Mouse (Mus musculus): Measurements from ENCODE around the gene Myo3b. TPM values are rescaled to one million over a fixed set of nuclear protein-coding genes. Genes with fewer than 3 reads are reported as not detected.

Myo3b gene
- polyA plus RNA-seq, 1 experiment from 2014 or later = 0.69 TPM

GRCm38 (mm10) chr2:70407729-70408128, 368.8 kb downstream of the Myo3b start:
- Histone ChIP-seq H3K36me3 (ENCODE audit: insufficient read depth, low read length) (no peaks in the 10 kb centered on the region), H3K4me1 (ENCODE audit: insufficient read depth, low read length) (0 out of 2 replicates have a peak, but pooled peaks cover 3% of the 10 kb centered on the region), H3K4me2 (replicated peaks; ENCODE audit: low read depth, low read length) (no peak overlapping the region), H3K9me3 (ENCODE audit: low read length) (no peaks in the 10 kb centered on the region), H3K27me3 (ENCODE audit: insufficient read depth, low read length) (no peaks in the 10 kb centered on the region), H3K27ac (ENCODE audit: low read length) (no peak overlapping the region), H3K4me3 (ENCODE audit: low read length) (no peak overlapping the region), H3K9ac (replicated peaks; ENCODE audit: low read length) (no peak overlapping the region)
- 72% methylated on average over 5 of the region's 5 CpGs for WGBS
- no peak for ATAC-seq (ENCODE audit: low FRiP score, low TSS enrichment)

GRCm38 (mm10) chr2:70410298-70410885, 371.5 kb downstream of the Myo3b start:
- Histone ChIP-seq H3K9ac (replicated peaks; ENCODE audit: low read length) (no peak overlapping the region), H3K9me3 (ENCODE audit: low read length) (no peaks in the 10 kb centered on the region), H3K27me3 (ENCODE audit: insufficient read depth, low read length) (no peaks in the 10 kb centered on the region), H3K4me1 (ENCODE audit: insufficient read depth, low read length) (0 out of 2 replicates have a peak, but pooled peaks cover 3% of the 10 kb centered on the region), H3K4me2 (replicated peaks; ENCODE audit: low read depth, low read length) (no peak overlapping the region), H3K36me3 (ENCODE audit: insufficient read depth, low read length) (no peaks in the 10 kb centered on the region), H3K4me3 (ENCODE audit: low read length) (no peak overlapping the region), H3K27ac (ENCODE audit: low read length) (no peak overlapping the region)
- no peak for ATAC-seq (ENCODE audit: low FRiP score, low TSS enrichment)
- WGBS = 79% methylated on average over 4 of the region's 4 CpGs

- H3K4me3 ChIP-seq (ENCODE audit: low read length) = no peak overlapping the region
- H3K27ac ChIP-seq (ENCODE audit: low read length) = no peak overlapping the region
- 0 out of 2 replicates have a peak, but pooled peaks cover 3% of the 10 kb centered on the region for H3K4me1 ChIP-seq (ENCODE audit: insufficient read depth, low read length)
- H3K4me2 ChIP-seq (replicated peaks; ENCODE audit: low read depth, low read length) = no peak overlapping the region
- no peaks in the 10 kb centered on the region for H3K36me3 ChIP-seq (ENCODE audit: insufficient read depth, low read length)
- H3K27me3 ChIP-seq (ENCODE audit: insufficient read depth, low read length) = no peaks in the 10 kb centered on the region
- WGBS = 31% methylated on average over 13 of the region's 13 CpGs
- H3K9ac ChIP-seq (replicated peaks; ENCODE audit: low read length) = no peak overlapping the region
- no peaks in the 10 kb centered on the region for H3K9me3 ChIP-seq (ENCODE audit: low read length)
- no peak for ATAC-seq (ENCODE audit: low FRiP score, low TSS enrichment)
Observed at GRCm38 (mm10) chr2:70412315-70412714, 373.4 kb downstream of the Myo3b start.

- Histone ChIP-seq H3K4me3 (ENCODE audit: low read length) (no peak overlapping the region), H3K9me3 (ENCODE audit: low read length) (no peaks in the 10 kb centered on the region), H3K9ac (replicated peaks; ENCODE audit: low read length) (no peak overlapping the region), H3K27ac (ENCODE audit: low read length) (no peak overlapping the region), H3K4me1 (ENCODE audit: insufficient read depth, low read length) (0 out of 2 replicates have a peak, but pooled peaks cover 3% of the 10 kb centered on the region), H3K36me3 (ENCODE audit: insufficient read depth, low read length) (no peaks in the 10 kb centered on the region), H3K27me3 (ENCODE audit: insufficient read depth, low read length) (no peaks in the 10 kb centered on the region), H3K4me2 (replicated peaks; ENCODE audit: low read depth, low read length) (no peak overlapping the region)
- no peak for ATAC-seq (ENCODE audit: low FRiP score, low TSS enrichment)
- WGBS = 81% methylated on average over 1 of the region's 1 CpGs
Observed at GRCm38 (mm10) chr2:70414386-70414785, 375.5 kb downstream of the Myo3b start.

GRCm38 (mm10) chr2:70415521-70415920, 376.6 kb downstream of the Myo3b start:
- H3K4me3 ChIP-seq (ENCODE audit: low read length) = no peak overlapping the region
- no peak overlapping the region for H3K4me2 ChIP-seq (replicated peaks; ENCODE audit: low read depth, low read length)
- 82% methylated on average over 1 of the region's 1 CpGs for WGBS
- H3K36me3 ChIP-seq (ENCODE audit: insufficient read depth, low read length) = no peaks in the 10 kb centered on the region
- H3K27me3 ChIP-seq (ENCODE audit: insufficient read depth, low read length) = no peaks in the 10 kb centered on the region
- H3K4me1 ChIP-seq (ENCODE audit: insufficient read depth, low read length) = 0 out of 2 replicates have a peak, but pooled peaks cover 3% of the 10 kb centered on the region
- no peak overlapping the region for H3K9ac ChIP-seq (replicated peaks; ENCODE audit: low read length)
- no peaks in the 10 kb centered on the region for H3K9me3 ChIP-seq (ENCODE audit: low read length)
- ATAC-seq (ENCODE audit: low FRiP score, low TSS enrichment) = no peak
- H3K27ac ChIP-seq (ENCODE audit: low read length) = no peak overlapping the region

GRCm38 (mm10) chr2:70419336-70419735, 380.4 kb downstream of the Myo3b start:
- H3K27ac ChIP-seq (ENCODE audit: low read length) = no peak overlapping the region
- 64% methylated on average over 6 of the region's 6 CpGs for WGBS
- H3K36me3 ChIP-seq (ENCODE audit: insufficient read depth, low read length) = no peaks in the 10 kb centered on the region
- no peak overlapping the region for H3K9ac ChIP-seq (replicated peaks; ENCODE audit: low read length)
- no peak overlapping the region for H3K4me2 ChIP-seq (replicated peaks; ENCODE audit: low read depth, low read length)
- no peak for ATAC-seq (ENCODE audit: low FRiP score, low TSS enrichment)
- H3K4me1 ChIP-seq (ENCODE audit: insufficient read depth, low read length) = no peaks in the 10 kb centered on the region
- no peaks in the 10 kb centered on the region for H3K27me3 ChIP-seq (ENCODE audit: insufficient read depth, low read length)
- H3K9me3 ChIP-seq (ENCODE audit: low read length) = no peaks in the 10 kb centered on the region
- no peak overlapping the region for H3K4me3 ChIP-seq (ENCODE audit: low read length)

GRCm38 (mm10) chr2:70421144-70421874, 382.4 kb downstream of the Myo3b start:
- no peaks in the 10 kb centered on the region for H3K36me3 ChIP-seq (ENCODE audit: insufficient read depth, low read length)
- 67% methylated on average over 13 of the region's 13 CpGs for WGBS
- no peak overlapping the region for H3K27ac ChIP-seq (ENCODE audit: low read length)
- ATAC-seq (ENCODE audit: low FRiP score, low TSS enrichment) = no peak
- no peaks in the 10 kb centered on the region for H3K9me3 ChIP-seq (ENCODE audit: low read length)
- no peaks in the 10 kb centered on the region for H3K27me3 ChIP-seq (ENCODE audit: insufficient read depth, low read length)
- H3K4me2 ChIP-seq (replicated peaks; ENCODE audit: low read depth, low read length) = no peak overlapping the region
- H3K4me1 ChIP-seq (ENCODE audit: insufficient read depth, low read length) = no peaks in the 10 kb centered on the region
- no peak overlapping the region for H3K4me3 ChIP-seq (ENCODE audit: low read length)
- H3K9ac ChIP-seq (replicated peaks; ENCODE audit: low read length) = no peak overlapping the region

- Histone ChIP-seq H3K4me1 (ENCODE audit: insufficient read depth, low read length) (no peaks in the 10 kb centered on the region), H3K4me2 (replicated peaks; ENCODE audit: low read depth, low read length) (no peak overlapping the region), H3K36me3 (ENCODE audit: insufficient read depth, low read length) (no peaks in the 10 kb centered on the region), H3K27ac (ENCODE audit: low read length) (no peak overlapping the region; the same call in 1 of the 2 replicates), H3K27me3 (ENCODE audit: insufficient read depth, low read length) (no peaks in the 10 kb centered on the region), H3K9me3 (ENCODE audit: low read length) (no peaks in the 10 kb centered on the region), H3K4me3 (ENCODE audit: low read length) (no peak overlapping the region), H3K9ac (replicated peaks; ENCODE audit: low read length) (no peak overlapping the region)
- 50% methylated on average over 11 of the region's 11 CpGs for WGBS
- ATAC-seq (ENCODE audit: low FRiP score, low TSS enrichment) = no peak
Observed at GRCm38 (mm10) chr2:70425611-70426010, 386.7 kb downstream of the Myo3b start.

GRCm38 (mm10) chr2:70443035-70443434, 404.1 kb downstream of the Myo3b start:
- Histone ChIP-seq H3K4me2 (replicated peaks; ENCODE audit: low read depth, low read length) (peak overlapping the region; percentile 10), H3K36me3 (ENCODE audit: insufficient read depth, low read length) (no peaks in the 10 kb centered on the region), H3K4me1 (ENCODE audit: insufficient read depth, low read length) (peaks cover 4% of the 10 kb centered on the region; the same call in 1 of the 2 replicates), H3K27me3 (ENCODE audit: insufficient read depth, low read length) (peaks cover 8% of the 10 kb centered on the region; the same call in 1 of the 2 replicates), H3K9me3 (ENCODE audit: low read length) (no peaks in the 10 kb centered on the region), H3K9ac (replicated peaks; ENCODE audit: low read length) (no peak overlapping the region), H3K27ac (ENCODE audit: low read length) (no peak overlapping the region), H3K4me3 (ENCODE audit: low read length) (no peak overlapping the region)
- ATAC-seq (ENCODE audit: low FRiP score, low TSS enrichment) = 0 out of 2 replicates have a peak, but pooled peaks have one; percentile 39
- 3% methylated on average over 4 of the region's 4 CpGs for WGBS

- ATAC-seq (ENCODE audit: low FRiP score, low TSS enrichment) = no peak
- peak overlapping the region; percentile 10 for H3K4me2 ChIP-seq (replicated peaks; ENCODE audit: low read depth, low read length)
- 4% methylated on average over 7 of the region's 7 CpGs for WGBS
Observed at GRCm38 (mm10) chr2:70444141-70444540, 405.2 kb downstream of the Myo3b start.

More at GRCm38 (mm10) chr2:70444141-70444540, 405.2 kb downstream of the Myo3b start:
- Histone ChIP-seq H3K27ac (ENCODE audit: low read length) (no peak overlapping the region), H3K4me1 (ENCODE audit: insufficient read depth, low read length) (peaks cover 4% of the 10 kb centered on the region; the same call in 1 of the 2 replicates), H3K9me3 (ENCODE audit: low read length) (no peaks in the 10 kb centered on the region), H3K4me3 (ENCODE audit: low read length) (no peak overlapping the region), H3K36me3 (ENCODE audit: insufficient read depth, low read length) (no peaks in the 10 kb centered on the region), H3K9ac (replicated peaks; ENCODE audit: low read length) (no peak overlapping the region), H3K27me3 (ENCODE audit: insufficient read depth, low read length) (peaks cover 8% of the 10 kb centered on the region; the same call in 1 of the 2 replicates)
